Comparison of ENCODE assay signal across 25 mouse cellular contexts in genomic region chr5:21163421-21163820, GRCm38 (mm10). TPM values are rescaled to one million over a fixed set of nuclear protein-coding genes. Genes with fewer than 3 reads are reported as not detected.
DNase-seq lines count a peak whose midpoint lies in the region; ATAC-seq and TF ChIP-seq lines count a peak whose summit lies in the region.
"Had no signal": no experiment of that assay in that cellular context is flagged by ENCODE, and none has a peak within 500 bp of the region (broad histone marks: within the 10 kb centered on the region; RNA-seq: fewer than 3 reads in every experiment).

No protein-coding gene starts in this region.

- H3K4me3 ChIP-seq in kidney, adult 2 months (ENCODE audit: insufficient read depth, low read depth, low read length), result no peak overlapping the region
- no peak overlapping the region for H3K4me3 ChIP-seq in liver, adult 2 months (ENCODE audit: insufficient read depth, low read depth, low read length)
- no peak overlapping the region for H3K4me3 ChIP-seq in liver, postnatal 0 days (ENCODE audit: low read depth, low read length)
- H3K4me3 ChIP-seq: embryonic facial prominence, embryonic 13.5 days; embryonic facial prominence, embryonic 15.5 days; erythroblast, embryonic 14.5 days; forebrain, embryonic 10.5 days; forebrain, embryonic 12.5 days had no signal

- no peak for DNase-seq in kidney, adult 2 months
- no peak for DNase-seq in kidney, postnatal 14 days
- DNase-seq in liver, adult 2 months (ENCODE audit: extremely low read depth, low read depth, low spot score), result peak; percentile 54
- DNase-seq in liver, postnatal 0 days, result no peak
- DNase-seq in adrenal gland, postnatal 25 days, result no peak
- DNase-seq: adrenal gland, adult 2 months; adrenal gland, postnatal 10 days; adrenal gland, postnatal 36 days; B cell, adult 2 months; cerebellum, adult 11-12 months; cerebellum, adult 2 months; cerebellum, adult 9-10 months; cerebellum, postnatal 10 days; cerebellum, postnatal 25 days had no signal

- no peak for TF ChIP-seq POLR2A in kidney, adult 2 months (IDR thresholded peaks at IDR 0.05; ENCODE audit: low read depth, low read length)
- TF ChIP-seq POLR2A in liver, adult 2 months (IDR thresholded peaks at IDR 0.05; ENCODE audit: extremely low read depth, insufficient read depth, low read length), result no peak

- no peaks in the 10 kb centered on the region for H3K79me2 ChIP-seq in liver, adult 2 months (ENCODE audit: control insufficient read depth, insufficient read depth, low read length)

- H3K4me1 ChIP-seq in kidney, adult 2 months (ENCODE audit: control insufficient read depth, insufficient read depth, low read length), result no peaks in the 10 kb centered on the region
- H3K4me1 ChIP-seq in liver, adult 2 months (ENCODE audit: control insufficient read depth, insufficient read depth, low read length), result no peaks in the 10 kb centered on the region
- no peaks in the 10 kb centered on the region for H3K4me1 ChIP-seq in liver, postnatal 0 days (ENCODE audit: insufficient read depth)
- H3K4me1 ChIP-seq: embryonic facial prominence, embryonic 13.5 days; embryonic facial prominence, embryonic 15.5 days; forebrain, embryonic 10.5 days; forebrain, embryonic 12.5 days had no signal

- peak; percentile 43; the same call in 1 of the 2 replicates for TF ChIP-seq CTCF in kidney, adult 2 months (conservative IDR thresholded peaks at IDR 0.05; ENCODE audit: insufficient read depth, insufficient read length, low read depth, low read length)
- TF ChIP-seq CTCF in liver, adult 2 months (IDR thresholded peaks at IDR 0.05; ENCODE audit: low read depth, low read length), result peak; percentile 57
- no peak for TF ChIP-seq CTCF in liver, postnatal 0 days (IDR thresholded peaks at IDR 0.05; ENCODE audit: low read depth)

- H3K9ac ChIP-seq in liver, adult 2 months (ENCODE audit: low read depth, low read length), result no peak overlapping the region
- H3K9ac ChIP-seq in liver, postnatal 0 days (replicated peaks), result no peak overlapping the region
- H3K9ac ChIP-seq: embryonic facial prominence, embryonic 13.5 days; embryonic facial prominence, embryonic 15.5 days; forebrain, embryonic 12.5 days had no signal

- WGBS in kidney, adult 2 months, result 85% methylated on average over 3 of the region's 3 CpGs
- WGBS in liver, adult 2 months, result 65% methylated on average over 3 of the region's 3 CpGs
- 75% methylated on average over 3 of the region's 3 CpGs for WGBS in liver, postnatal 0 days (ENCODE audit: insufficient replicate concordance)

- no peaks in the 10 kb centered on the region for H3K36me3 ChIP-seq in kidney, adult 2 months (ENCODE audit: control insufficient read depth, insufficient read depth, low read length)
- H3K36me3 ChIP-seq in liver, adult 2 months (ENCODE audit: control insufficient read depth, insufficient read depth, low read length), result no peaks in the 10 kb centered on the region
- no peaks in the 10 kb centered on the region for H3K36me3 ChIP-seq in liver, postnatal 0 days (replicated peaks; ENCODE audit: insufficient read depth, low read length)
- H3K36me3 ChIP-seq: embryonic facial prominence, embryonic 13.5 days; embryonic facial prominence, embryonic 15.5 days; forebrain, embryonic 10.5 days; forebrain, embryonic 12.5 days; G1E had no signal

- no peaks in the 10 kb centered on the region for H3K27me3 ChIP-seq in kidney, adult 2 months (replicated peaks; ENCODE audit: control insufficient read depth, insufficient read depth, low read length)
- no peaks in the 10 kb centered on the region for H3K27me3 ChIP-seq in liver, adult 2 months (ENCODE audit: control insufficient read depth, insufficient read depth, low read length)
- H3K27me3 ChIP-seq in liver, postnatal 0 days (ENCODE audit: insufficient read depth, low read length), result no peaks in the 10 kb centered on the region
- H3K27me3 ChIP-seq: CH12.LX; embryonic facial prominence, embryonic 13.5 days; embryonic facial prominence, embryonic 15.5 days; forebrain, embryonic 12.5 days; Patski had no signal

- no peak for TF ChIP-seq EP300 in liver, postnatal 0 days (IDR thresholded peaks at IDR 0.05; ENCODE audit: low read depth)

- H3K27ac ChIP-seq in kidney, adult 2 months (ENCODE audit: insufficient read depth, low read depth, low read length), result no peak overlapping the region
- no peak overlapping the region for H3K27ac ChIP-seq in liver, adult 2 months (replicated peaks; ENCODE audit: insufficient read depth, low read depth, low read length)
- no peak overlapping the region for H3K27ac ChIP-seq in liver, postnatal 0 days (ENCODE audit: low read depth)
- H3K27ac ChIP-seq: embryonic facial prominence, embryonic 13.5 days; embryonic facial prominence, embryonic 15.5 days; forebrain, embryonic 10.5 days; forebrain, embryonic 12.5 days had no signal

- H3K4me2 ChIP-seq in liver, postnatal 0 days (ENCODE audit: low read depth, low read length), result no peak overlapping the region
- H3K4me2 ChIP-seq: embryonic facial prominence, embryonic 13.5 days; embryonic facial prominence, embryonic 15.5 days; forebrain, embryonic 12.5 days had no signal

- no peaks in the 10 kb centered on the region for H3K9me3 ChIP-seq in liver, postnatal 0 days (ENCODE audit: low read length)
- H3K9me3 ChIP-seq: embryonic facial prominence, embryonic 13.5 days; embryonic facial prominence, embryonic 15.5 days; forebrain, embryonic 12.5 days; G1E had no signal

- no peak for ATAC-seq in liver, postnatal 0 days
- ATAC-seq: CD4-positive, CD25-positive, alpha-beta regulatory T cell, adult 4 months; forebrain, embryonic 14.5 days; forebrain, embryonic 16.5 days; Patski had no signal

RNA-seq across cellular contexts. Expression of gene Gsap, which starts 22.6 kb away (rescaled TPM):
- 3.3 and 3.7 TPM in 2 replicates for polyA plus RNA-seq in kidney, adult 2 months (2012; rRNA removed)
- total RNA-seq in liver, adult 2 months (2014; rRNA removed), result 42.0 and 45.5 TPM in 2 replicates
- 9.6 and 13.3 TPM in 2 replicates for polyA plus RNA-seq in liver, adult 2 months (2012; rRNA removed)
- polyA plus RNA-seq in liver, postnatal 0 days (2015; fragmentation: Nextera tagmentation; extraction: Ambion mirVana), result 2.9 and 3.2 TPM in 2 replicates
- total RNA-seq in adrenal gland, postnatal 25 days (2021), result 3.6 and 6.7 TPM in 2 replicates
- polyA plus RNA-seq: G1E had no signal
